Mouse (Mus musculus): ENCODE data around the gene Smim27. TPM values are rescaled to one million over a fixed set of nuclear protein-coding genes. Genes with fewer than 3 reads are reported as not detected.

Smim27 gene
- polyA plus RNA-seq, 2 experiments = 10.5 to 42.7 TPM

- ATAC-seq (ENCODE audit: low FRiP score, low read depth) = no peak
- Histone ChIP-seq H3K9me3 (ENCODE audit: control insufficient read depth, low read length) (no peaks in the 10 kb centered on the region), H3K27me3 (ENCODE audit: control insufficient read depth, insufficient read depth, low read length) (no peaks in the 10 kb centered on the region), H3K4me2 (replicated peaks; ENCODE audit: low read depth, low read length, severe bottlenecking) (no peak overlapping the region), H3K27ac (replicated peaks; ENCODE audit: low read depth, low read length) (no peak overlapping the region), H3K36me3 (ENCODE audit: control insufficient read depth, insufficient read depth, low read length) (0 out of 2 replicates have a peak, but pooled peaks cover 11% of the 10 kb centered on the region), H3K4me3 (replicated peaks; ENCODE audit: low read length) (no peak overlapping the region), H3K4me1 (ENCODE audit: control insufficient read depth, insufficient read depth, low read length) (no peaks in the 10 kb centered on the region), H3K9ac (ENCODE audit: low read depth, low read length, severe bottlenecking) (no peak overlapping the region)
- 85% methylated on average over 11 of the region's 11 CpGs for WGBS
- DNase-seq (ENCODE audit: low spot score) = no peak
- no peak for TF ChIP-seq POLR2A (IDR thresholded peaks at IDR 0.05; ENCODE audit: borderline replicate concordance, extremely low read depth, insufficient read depth, insufficient read length)
Observed at GRCm38 (mm10) chr4:40227131-40227530, 42.2 kb upstream of the Smim27 start.

DNA sequence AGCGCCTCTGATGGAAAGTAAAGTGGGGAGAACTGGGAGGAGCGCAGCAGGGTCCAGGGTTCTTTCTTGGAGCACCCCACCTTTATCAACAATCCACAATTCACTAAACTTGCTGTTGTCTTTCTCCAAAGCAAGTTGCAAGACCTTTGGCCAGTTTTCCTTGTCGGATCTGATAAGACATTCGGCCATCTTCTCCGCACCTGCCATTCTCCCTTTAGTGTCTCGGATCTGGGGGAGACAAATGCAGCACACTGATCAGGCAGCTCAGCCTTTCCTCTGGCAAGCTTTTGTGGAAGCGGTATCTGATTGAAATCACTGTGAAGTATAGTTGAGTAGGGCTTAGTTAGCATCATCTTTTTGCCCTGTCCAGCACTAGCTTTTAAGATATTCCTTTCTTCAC lies 41.5 kb upstream of the Smim27 start:
- DNase-seq (ENCODE audit: low spot score) = no peak
- 89% methylated on average over 7 of the region's 7 CpGs for WGBS
- no peak for TF ChIP-seq POLR2A (IDR thresholded peaks at IDR 0.05; ENCODE audit: borderline replicate concordance, extremely low read depth, insufficient read depth, insufficient read length)
- H3K27ac ChIP-seq (replicated peaks; ENCODE audit: low read depth, low read length) = no peak overlapping the region
- no peak overlapping the region for H3K4me3 ChIP-seq (replicated peaks; ENCODE audit: low read length)
- no peaks in the 10 kb centered on the region for H3K4me1 ChIP-seq (ENCODE audit: control insufficient read depth, insufficient read depth, low read length)
- H3K9me3 ChIP-seq (ENCODE audit: control insufficient read depth, low read length) = no peaks in the 10 kb centered on the region
- H3K27me3 ChIP-seq (ENCODE audit: control insufficient read depth, insufficient read depth, low read length) = no peaks in the 10 kb centered on the region
- no peak overlapping the region for H3K9ac ChIP-seq (ENCODE audit: low read depth, low read length, severe bottlenecking)
- no peak for ATAC-seq (ENCODE audit: low FRiP score, low read depth)
- H3K4me2 ChIP-seq (replicated peaks; ENCODE audit: low read depth, low read length, severe bottlenecking) = no peak overlapping the region
- H3K36me3 ChIP-seq (ENCODE audit: control insufficient read depth, insufficient read depth, low read length) = 0 out of 2 replicates have a peak, but pooled peaks cover 11% of the 10 kb centered on the region

DNA sequence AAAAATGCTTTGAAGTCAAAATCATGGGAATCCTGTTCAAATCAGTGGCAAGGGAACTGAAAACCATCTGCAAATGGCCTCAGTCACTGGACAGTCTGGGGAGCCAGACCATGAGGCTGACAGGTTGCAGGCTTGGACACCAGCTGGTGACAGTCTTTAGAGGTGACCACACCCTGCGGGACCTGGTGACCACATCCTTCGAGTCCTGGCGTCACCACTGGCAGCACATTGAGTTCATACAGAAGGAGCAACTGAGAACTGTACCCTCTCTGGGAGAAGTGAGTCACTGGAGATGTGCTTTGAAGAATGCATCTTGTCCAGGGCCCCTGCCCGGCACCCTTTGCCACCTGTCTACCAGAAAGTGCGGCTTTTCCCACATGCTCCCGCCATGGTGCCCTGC lies 39.7 kb upstream of the Smim27 start:
- no peaks in the 10 kb centered on the region for H3K4me1 ChIP-seq (ENCODE audit: control insufficient read depth, insufficient read depth, low read length)
- H3K4me3 ChIP-seq (replicated peaks; ENCODE audit: low read length) = no peak overlapping the region
- no peaks in the 10 kb centered on the region for H3K9me3 ChIP-seq (ENCODE audit: control insufficient read depth, low read length)
- H3K4me2 ChIP-seq (replicated peaks; ENCODE audit: low read depth, low read length, severe bottlenecking) = no peak overlapping the region
- H3K27ac ChIP-seq (replicated peaks; ENCODE audit: low read depth, low read length) = no peak overlapping the region
- H3K27me3 ChIP-seq (ENCODE audit: control insufficient read depth, insufficient read depth, low read length) = no peaks in the 10 kb centered on the region
- ATAC-seq (ENCODE audit: low FRiP score, low read depth) = no peak
- TF ChIP-seq POLR2A (IDR thresholded peaks at IDR 0.05; ENCODE audit: borderline replicate concordance, extremely low read depth, insufficient read depth, insufficient read length) = no peak
- WGBS = 88% methylated on average over 6 of the region's 6 CpGs
- H3K9ac ChIP-seq (ENCODE audit: low read depth, low read length, severe bottlenecking) = no peak overlapping the region
- peaks cover 4% of the 10 kb centered on the region; the same call in 1 of the 2 replicates for H3K36me3 ChIP-seq (ENCODE audit: control insufficient read depth, insufficient read depth, low read length)
- DNase-seq (ENCODE audit: low spot score) = no peak

GRCm38 (mm10) chr4:40233062-40233664 lies 36.2 kb upstream of the Smim27 start:
- no peaks in the 10 kb centered on the region for H3K9me3 ChIP-seq (ENCODE audit: control insufficient read depth, low read length)
- H3K4me2 ChIP-seq (replicated peaks; ENCODE audit: low read depth, low read length, severe bottlenecking) = no peak overlapping the region
- WGBS = 89% methylated on average over 7 of the region's 7 CpGs
- no peak for ATAC-seq (ENCODE audit: low FRiP score, low read depth)
- no peak overlapping the region for H3K27ac ChIP-seq (replicated peaks; ENCODE audit: low read depth, low read length)
- H3K4me1 ChIP-seq (ENCODE audit: control insufficient read depth, insufficient read depth, low read length) = no peaks in the 10 kb centered on the region
- no peak overlapping the region for H3K4me3 ChIP-seq (replicated peaks; ENCODE audit: low read length)
- no peaks in the 10 kb centered on the region for H3K27me3 ChIP-seq (ENCODE audit: control insufficient read depth, insufficient read depth, low read length)
- no peak overlapping the region for H3K9ac ChIP-seq (ENCODE audit: low read depth, low read length, severe bottlenecking)
- no peak for TF ChIP-seq POLR2A (IDR thresholded peaks at IDR 0.05; ENCODE audit: borderline replicate concordance, extremely low read depth, insufficient read depth, insufficient read length)
- H3K36me3 ChIP-seq (ENCODE audit: control insufficient read depth, insufficient read depth, low read length) = no peaks in the 10 kb centered on the region; the same call in 1 of the 2 replicates
- DNase-seq (ENCODE audit: low spot score) = no peak

DNA sequence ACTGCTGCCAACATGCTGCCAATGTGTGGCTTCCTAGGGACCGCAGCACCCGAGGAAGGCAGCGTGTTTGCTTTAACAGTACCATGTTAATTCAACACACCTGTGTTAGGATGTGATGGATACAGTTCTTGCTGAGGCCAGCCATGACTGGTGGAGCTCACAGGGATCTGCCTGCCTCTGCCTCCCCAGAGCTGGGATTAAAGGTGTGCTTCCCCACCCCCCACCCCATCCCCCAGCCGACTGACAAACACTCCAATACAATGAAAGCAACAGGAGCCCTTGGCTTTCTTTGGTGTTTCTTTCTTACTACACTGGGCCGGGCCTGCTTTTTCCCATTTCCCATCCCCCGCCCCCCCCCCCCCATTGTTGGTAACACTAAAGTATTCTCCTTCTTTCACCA lies 35.1 kb upstream of the Smim27 start:
- no peak for TF ChIP-seq POLR2A (IDR thresholded peaks at IDR 0.05; ENCODE audit: borderline replicate concordance, extremely low read depth, insufficient read depth, insufficient read length)
- Histone ChIP-seq H3K27me3 (ENCODE audit: control insufficient read depth, insufficient read depth, low read length) (no peaks in the 10 kb centered on the region), H3K27ac (replicated peaks; ENCODE audit: low read depth, low read length) (no peak overlapping the region), H3K4me3 (replicated peaks; ENCODE audit: low read length) (no peak overlapping the region), H3K9ac (ENCODE audit: low read depth, low read length, severe bottlenecking) (no peak overlapping the region), H3K36me3 (ENCODE audit: control insufficient read depth, insufficient read depth, low read length) (no peaks in the 10 kb centered on the region; the same call in 1 of the 2 replicates), H3K4me2 (replicated peaks; ENCODE audit: low read depth, low read length, severe bottlenecking) (no peak overlapping the region), H3K4me1 (ENCODE audit: control insufficient read depth, insufficient read depth, low read length) (no peaks in the 10 kb centered on the region; the same call in 1 of the 2 replicates), H3K9me3 (ENCODE audit: control insufficient read depth, low read length) (no peaks in the 10 kb centered on the region)
- DNase-seq (ENCODE audit: low spot score) (no peak), ATAC-seq (ENCODE audit: low FRiP score, low read depth) (no peak)
- WGBS = 84% methylated on average over 6 of the region's 6 CpGs

All from limb, embryonic 14.5 days (tissue).